Mouse (Mus musculus) kidney, adult 8-10 months (tissue): ENCODE data around the gene Krt7.

Experiments
- DNase-seq, 2 experiments: peaks; one replicate each; pipeline ENCODE4 v3.0.0; 2022

Krt7 gene

DNA sequence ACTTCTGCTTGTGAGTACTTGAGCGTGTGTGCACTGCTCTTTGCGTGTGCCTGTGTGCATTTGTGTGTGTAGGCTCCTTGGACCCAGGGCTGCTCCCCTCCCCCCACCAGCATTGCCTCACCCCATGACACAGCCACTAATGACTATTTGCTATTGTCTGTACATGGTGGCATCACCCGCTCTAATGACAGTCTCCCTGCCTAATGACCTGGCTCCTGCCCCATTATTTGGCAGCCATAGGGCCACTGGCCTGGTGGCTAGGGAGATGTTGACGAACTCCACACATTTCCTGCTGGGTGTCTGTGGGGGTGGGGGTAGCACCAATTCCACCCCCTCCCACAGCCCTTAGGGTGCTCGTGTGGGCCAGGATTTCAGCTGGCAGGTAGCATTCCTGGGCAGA lies 32.2 kb upstream of the Krt7 start:
- no peak for DNase-seq

DNA sequence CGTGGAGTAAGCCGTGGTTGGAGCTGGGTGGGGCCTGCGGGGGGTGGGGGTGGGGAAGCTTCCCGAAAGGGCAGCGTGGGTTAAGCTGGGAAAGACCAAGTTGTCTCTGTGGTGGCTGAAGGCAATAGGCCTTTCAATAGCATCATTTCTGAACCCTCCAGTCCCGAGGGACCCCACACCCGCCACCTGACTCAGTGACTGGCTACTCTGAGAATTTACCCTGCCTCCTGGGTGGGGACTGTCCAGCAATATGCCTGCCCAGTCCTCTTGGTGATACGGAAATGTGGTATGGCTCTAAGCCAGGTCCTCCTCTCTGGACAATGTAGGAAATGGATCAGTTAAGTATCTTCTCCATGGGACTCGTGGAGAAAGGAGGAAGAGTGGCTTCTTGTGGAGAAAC lies 29.1 kb upstream of the Krt7 start:
- DNase-seq: peak; percentile 44 to 50

DNA sequence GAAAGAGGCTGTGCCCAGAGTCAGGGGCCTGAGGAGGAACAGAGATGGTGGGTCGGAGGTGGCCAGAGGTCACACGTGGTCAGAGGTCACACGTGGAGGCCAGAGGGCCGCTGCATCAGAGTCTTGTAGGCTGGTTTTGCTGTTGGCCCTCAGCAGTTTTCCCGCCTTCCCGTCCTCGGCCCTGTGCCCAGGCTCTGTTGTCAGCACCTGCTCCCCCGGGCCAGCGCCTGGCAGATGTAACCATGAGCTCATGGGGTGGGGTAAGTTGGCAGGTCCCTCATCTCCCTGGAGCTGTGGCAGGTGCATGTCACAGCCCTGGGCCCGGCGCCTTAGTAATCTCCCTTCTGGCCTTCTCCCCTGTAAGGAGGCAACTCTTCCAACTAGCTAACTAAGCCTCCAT lies 28.0 kb upstream of the Krt7 start:
- DNase-seq: no peak

DNA sequence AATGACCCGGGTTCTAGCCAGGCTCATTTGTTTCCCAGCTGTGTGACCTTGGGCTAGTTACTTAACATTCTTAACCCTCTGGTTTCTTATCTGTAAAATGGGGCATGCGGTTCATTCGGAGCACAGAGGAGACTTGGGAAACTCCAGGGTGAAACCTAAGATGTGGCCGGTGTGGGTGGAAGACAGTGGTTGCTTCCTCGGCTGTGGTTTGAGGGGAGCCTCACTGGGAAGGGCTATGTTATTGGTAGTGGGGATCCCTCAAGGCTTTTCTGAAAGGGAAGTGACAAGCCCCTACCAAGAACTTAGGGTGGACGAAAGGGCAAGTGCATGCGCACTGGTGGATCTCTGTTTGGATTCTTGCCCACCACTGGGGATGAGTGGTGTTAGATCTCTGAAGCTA lies 26.2 kb upstream of the Krt7 start:
- DNase-seq: no peak

DNA sequence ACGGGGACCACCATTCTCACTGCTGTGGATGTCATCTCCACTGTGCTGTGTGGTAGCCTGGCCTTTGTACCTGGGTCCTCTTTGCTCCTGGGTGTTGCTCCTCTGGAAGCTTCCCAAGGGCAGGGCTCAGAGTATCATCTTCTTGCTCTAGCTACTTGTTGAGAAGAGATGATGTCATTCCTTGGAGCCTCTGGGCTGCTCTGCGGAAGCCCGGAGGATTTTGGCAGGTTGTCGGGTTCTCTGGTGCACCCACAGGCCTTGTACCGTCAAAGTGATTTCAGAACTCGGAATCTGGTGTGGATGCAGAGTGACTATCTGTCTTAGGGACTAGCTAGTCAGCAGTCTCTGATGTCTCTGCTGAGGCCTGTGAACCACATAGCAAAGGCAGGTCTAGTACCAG lies 25.8 kb upstream of the Krt7 start:
- no peak for DNase-seq

DNA sequence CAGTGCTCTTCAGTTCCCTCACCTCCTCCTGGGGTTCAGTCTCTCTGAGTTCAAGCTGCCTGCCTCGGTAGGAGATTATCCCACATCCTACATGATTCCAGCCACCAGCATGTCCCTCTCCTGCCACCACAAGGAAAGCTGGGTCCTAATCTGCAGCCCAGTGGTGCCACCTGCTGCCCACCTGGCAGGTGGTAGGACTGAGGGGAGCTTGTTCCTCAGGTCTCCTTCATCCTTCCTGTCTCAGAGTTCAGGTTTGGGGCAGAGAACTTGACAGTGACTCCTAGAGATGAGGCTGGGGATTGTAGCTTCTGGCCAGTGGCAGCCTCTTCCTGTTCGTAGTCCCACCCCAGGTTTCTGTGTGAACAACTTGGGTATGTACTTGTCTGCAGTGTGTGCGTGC lies 23.7 kb upstream of the Krt7 start:
- peak; percentile 45 to 53 for DNase-seq

DNA sequence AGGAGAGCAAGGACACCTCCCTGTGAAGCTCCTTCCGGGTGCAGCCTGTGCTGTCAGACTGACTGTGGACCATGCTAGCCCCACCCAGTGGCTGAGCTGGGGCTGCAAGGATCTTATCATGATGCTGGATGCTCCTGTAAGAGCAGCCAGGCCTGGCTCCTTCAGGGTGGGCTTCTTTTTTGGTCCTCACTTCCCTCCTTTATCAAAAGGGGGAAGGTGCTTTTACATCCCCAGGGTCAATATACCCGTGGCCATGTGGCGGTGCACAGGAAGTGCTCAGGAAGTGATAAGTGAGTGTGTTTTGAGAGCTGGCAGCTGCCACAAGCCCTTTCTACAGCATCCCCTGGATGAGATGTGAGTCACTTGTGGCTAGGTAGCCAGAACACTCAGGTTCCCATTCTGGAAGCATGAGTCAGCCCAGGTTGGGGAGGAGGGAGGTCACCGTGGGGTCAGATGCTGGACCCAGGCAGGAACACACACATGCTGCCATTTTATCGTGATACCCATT lies 22.8 kb upstream of the Krt7 start:
- no peak for DNase-seq

DNA sequence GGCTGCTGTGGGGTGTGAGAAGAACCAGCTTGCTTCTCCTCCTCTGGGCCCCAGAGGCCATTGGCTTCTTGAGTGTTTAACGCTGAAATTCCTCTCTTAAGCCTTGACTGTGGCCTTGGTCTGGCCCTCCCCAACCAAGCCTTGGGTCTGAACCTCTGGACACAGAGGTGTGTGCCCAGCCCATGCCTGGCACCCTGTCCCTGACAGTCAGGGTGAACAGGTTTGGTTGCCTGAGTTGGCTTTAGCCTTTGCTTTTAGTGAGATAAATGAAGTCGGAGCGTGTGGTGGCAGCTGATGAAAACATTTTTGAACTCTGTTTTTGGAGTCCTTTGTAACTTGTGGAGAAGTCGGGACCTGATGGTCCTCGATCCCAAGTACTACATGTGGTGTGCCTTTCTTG lies 20.6 kb upstream of the Krt7 start:
- no peak for DNase-seq

DNA sequence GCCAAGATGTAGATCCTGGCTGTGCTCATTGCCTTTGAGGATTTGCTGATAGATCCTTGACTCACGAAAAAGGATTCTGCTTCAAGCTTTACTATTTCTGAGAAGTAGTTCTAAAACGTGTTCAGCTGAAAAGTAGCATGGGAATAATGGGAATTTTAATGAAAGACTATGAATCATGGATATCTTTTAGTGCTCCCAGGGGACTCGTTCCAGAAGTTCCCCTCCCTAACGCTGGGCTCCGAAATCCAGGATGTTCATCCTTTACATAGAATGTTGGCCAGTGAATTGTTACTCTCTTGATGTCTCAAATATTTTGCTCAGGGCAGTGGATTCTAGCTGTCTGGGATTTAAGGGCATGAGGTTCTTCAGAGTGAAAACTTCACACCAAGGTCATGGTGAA lies 18.6 kb upstream of the Krt7 start:
- no peak for DNase-seq

DNA sequence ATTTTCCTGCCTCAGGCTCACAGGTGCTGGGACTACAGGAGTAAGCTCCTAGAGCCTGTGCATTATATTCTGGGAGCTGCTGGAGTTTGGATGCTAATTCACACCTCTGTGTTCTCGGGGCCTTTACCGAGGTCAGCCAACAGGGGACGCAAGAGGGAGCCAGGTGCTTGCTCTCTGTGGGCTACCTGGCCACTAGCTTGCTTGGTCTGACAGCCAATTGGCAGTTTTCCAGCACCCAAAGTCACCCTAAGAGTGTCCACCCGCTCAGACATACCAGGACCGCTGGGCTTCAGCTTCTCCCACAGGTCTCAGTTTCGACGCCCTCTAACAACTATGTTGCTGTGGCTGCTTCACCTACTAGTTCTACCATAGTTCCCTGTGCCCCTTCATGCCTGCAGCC lies 15.9 kb upstream of the Krt7 start:
- peak; percentile 41 to 50 for DNase-seq

DNA sequence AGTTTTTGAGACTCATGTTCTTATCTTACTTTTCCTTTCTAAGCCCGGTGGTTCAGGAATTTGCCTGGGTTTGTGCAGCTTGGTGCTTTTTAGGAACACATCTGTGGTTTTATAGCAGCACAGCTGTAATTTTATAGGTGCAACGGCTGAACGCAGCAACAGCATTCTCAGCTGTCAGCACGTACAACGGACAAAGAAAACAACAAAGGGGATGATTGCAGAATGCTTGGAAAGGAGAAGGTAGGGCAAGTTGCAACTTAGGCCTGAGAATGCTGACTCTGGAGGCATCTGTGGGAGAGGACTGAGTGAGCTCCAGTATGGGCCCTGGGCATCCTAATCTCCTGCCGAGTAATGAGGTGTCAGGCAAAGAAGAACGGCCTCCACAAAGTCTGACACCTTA lies 14.4 kb upstream of the Krt7 start:
- no peak for DNase-seq

DNA sequence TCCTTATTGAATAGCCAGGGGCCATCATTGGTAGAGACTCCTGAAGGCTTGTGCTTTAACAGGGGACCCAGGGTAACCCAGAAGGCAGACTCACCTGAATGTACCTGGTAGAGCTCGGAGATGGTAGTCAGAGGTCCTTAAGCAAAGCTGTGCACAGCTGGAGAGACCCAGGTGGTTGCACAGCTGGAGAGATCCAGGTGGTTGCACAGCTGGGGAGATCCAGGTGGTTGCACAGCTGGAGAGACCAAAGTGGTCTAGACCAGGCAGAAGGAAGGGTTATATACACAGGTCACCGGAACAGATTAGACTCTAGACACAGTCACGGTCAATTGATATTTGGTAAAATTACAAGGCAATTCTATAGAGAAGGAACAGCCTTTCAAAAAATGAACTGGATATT lies 13.9 kb upstream of the Krt7 start:
- DNase-seq: no peak

DNA sequence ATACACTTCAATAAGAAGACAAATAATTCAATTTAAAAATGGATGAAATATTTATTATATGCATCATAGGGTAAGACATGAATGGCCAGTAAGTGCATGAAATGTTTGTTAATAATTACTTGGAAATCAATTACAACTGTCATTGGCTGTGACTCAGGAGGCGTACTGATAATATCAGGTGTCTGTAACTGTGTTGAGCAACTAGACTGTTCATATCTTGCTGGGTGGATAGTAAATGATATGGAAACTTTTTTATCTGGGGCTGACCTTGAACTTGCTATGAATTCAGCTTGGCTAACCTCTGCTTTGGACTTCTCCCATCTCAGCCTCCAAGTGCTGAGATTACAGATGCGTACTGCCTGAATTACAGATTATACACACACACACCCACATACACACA lies 13.2 kb upstream of the Krt7 start:
- no peak for DNase-seq

DNA sequence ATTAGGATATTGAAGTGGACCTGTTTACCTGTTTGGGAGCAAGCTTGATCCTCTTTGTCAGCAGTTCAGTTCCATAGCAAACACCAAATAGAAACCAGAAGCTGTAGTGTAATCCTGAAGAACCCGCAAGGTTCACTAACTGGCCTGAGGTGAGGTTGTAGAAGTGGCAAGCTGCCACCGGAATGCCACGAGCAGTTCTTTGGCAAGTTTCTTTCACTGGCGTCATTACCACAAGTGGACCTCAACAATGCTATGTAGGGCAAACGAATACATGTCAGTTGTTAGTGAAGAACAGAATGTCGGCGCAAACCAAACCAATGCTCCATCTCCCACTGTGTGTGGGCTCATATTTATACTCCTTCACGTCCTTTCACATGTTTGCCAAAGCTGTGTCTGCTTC lies 12.6 kb upstream of the Krt7 start:
- peak in 1 of 2 experiments; percentile 34 for DNase-seq

DNA sequence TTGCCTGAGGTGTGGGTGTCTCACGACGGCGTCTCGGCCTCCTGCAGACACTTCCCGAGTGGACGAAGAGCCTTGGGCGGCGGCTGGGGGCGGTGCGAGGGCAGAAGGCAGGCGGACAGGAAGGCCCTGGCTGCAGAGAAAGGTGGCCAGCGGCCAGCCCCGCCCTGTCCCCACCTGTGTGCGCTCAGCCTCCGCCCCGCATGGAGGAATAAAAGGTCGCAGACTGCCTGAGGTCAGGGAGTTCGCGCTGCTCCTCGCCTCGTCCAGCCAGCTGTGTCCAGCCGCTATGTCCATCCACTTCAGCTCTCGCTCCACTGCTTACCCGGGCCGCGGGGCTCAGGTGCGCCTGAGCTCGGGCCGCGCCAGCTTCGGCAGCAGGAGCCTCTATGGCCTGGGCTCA lies 1.3 kb downstream of the Krt7 start:
- DNase-seq: peak; percentile 67 to 81

DNA sequence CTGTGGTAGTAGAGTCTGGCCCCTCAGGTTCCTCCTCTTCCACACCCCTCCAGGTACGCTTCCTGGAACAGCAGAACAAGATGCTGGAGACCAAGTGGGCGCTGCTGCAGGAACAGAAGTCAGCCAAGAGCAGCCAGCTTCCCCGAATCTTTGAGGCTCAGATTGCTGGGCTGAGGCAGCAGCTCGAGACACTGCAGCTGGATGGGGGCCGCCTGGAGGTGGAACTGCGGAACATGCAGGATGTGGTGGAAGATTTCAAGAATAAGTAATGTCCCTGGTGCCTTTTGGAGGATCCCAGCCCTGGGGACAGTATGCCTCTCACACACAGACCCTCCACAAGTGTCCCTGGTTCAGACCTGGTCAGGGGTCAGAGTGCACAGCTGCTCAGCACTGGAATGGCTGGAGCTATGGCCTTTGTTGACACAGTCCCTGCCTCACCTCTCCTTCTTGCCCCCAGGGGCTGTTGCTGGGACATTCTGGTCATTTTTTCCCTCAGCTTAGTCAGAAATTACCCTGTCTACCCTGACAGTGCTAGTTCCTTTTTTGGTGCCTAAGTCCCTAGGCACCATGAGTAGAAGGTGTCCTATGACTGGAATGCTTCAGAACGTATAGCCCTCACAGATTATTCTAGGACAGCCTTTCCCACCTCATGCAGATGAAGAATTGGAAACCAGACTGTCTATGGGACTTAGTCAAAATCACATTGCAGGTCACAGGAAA lies 3.2 kb downstream of the Krt7 start:
- peak in 1 of 2 experiments; percentile 24 for DNase-seq

DNA sequence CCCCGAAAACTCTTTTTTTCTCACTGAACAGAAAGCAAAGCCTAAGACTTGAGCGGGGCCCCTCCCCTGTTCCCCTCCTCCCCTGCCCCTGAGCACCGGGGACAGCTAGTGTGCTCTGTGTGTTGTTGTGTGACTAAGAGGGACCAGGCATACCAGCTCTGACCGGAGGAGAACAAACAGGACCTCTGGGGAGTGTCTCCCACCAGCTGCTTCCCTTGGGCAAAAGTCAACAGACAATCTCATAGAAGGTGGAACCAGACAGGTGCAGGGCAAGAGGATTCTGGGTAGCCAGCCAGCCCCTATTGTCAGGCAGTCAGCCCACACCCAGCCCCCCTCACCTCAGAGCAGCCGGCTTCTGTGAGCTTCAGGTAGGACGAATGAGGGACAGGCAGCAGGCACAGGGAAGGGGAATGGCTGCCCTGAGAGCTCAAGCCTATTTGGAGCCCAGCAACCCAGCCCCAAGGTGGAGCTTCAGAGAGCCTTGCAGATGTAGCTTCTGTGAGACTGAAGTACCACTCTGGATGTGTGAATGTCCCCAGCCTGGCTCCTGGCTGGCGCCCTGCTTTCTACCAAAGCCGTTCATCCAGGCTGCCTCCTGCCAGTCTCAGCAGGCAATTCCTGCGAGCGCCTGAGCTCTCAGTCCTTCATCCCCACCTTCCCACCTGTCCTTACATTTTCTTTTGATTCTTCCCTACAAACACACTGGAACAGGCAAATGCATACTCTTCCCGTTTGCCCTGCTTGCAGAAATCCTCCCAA lies 4.1 kb downstream of the Krt7 start:
- DNase-seq: no peak

DNA sequence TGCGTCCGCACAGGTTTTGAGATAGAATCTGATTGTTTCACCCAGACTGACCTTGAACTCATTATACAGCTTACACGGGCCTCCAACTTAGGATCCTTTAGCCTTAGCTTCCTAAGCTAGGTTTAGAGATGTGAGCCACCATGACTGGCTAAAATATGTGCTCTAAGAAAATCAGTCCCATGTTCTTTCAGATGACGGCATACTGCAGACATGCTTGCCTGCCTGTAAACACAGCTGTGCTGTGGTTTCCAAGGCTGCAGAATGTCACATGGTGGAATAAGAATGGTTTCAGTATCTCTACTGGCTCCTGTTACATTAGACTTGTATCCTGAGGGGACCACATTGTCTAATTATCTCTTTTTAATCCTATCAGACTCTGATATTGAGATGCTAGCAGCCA lies 8.1 kb downstream of the Krt7 start:
- DNase-seq: no peak

DNA sequence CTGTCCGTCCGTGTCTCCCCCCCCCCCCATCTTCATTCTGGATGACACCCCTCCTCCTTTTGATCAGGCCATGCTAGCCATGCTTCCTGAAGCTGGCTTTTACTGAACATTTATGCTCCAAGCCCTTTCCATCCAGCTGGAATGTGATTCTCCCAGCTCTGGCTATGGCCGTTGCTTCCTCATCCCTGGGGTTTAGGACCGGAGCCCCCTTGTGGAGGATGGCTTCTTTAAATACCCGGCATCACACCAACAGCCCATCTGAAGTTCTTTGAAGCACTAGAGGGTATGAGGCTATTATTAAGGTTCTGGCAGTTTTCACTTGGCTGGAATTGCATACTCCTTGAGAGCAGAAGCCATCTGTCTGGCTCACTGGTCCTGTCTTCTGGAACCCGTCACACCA lies 10.1 kb downstream of the Krt7 start:
- no peak for DNase-seq

DNA sequence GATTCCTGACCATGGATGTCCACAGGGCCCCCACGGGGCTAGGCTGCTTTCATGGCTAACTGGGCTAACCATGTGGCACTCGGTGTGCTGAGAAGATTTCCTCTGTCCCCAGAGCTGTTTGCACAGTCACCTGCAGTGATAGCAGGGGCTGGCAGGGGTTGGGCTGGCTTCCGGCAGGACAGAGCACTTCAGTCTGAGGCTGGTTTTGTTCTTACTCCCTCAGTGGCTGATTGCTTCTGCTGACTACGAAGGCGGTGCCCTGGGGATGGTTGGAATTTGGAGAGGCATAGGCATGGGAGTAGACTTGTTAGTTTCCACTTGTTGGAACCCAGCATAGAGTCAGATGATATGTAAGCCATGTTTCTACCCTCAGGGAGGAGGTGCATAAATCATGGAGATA lies 14.1 kb downstream of the Krt7 start:
- DNase-seq: no peak

DNA sequence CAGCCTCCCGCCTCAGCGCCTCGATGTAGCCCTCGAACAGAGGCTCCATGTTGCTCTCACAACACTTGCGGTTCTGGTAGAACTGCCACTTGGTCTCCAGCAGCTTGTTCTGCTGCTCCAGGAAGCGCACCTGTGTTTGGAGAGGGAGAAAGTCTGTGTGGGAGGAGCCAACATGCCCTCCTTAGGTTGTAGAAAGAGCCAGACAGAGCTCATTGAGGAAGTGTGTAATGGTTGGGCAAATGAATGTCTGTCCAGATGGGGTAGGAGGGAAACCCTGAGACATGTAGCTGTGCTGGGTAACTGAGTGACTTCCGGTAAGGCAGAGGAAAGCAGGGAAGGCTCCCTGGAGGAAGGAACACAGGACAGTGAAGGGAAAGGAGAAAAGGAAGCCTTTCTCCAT lies 25.8 kb downstream of the Krt7 start:
- DNase-seq: no peak

DNA sequence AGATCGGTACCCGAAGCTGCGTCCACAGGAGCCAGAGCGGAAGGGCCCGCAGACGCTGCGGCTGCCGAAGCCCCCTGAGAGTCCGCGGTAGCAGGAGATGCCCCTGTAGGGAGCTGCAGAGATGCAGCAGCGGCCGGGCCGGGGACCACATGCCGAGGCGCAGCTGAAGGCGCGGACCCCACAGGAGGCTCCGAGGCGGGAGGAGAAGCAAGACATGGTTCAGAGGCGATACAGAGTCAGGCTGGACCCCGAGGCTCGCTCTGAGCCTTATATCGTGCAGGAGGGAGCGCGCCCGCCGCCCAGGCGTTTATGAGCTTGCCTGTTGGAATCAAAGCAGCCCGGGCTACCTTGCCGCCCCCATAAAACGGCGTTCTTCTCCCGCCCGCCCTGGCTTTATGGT lies 27.7 kb downstream of the Krt7 start, which contains the start of gene Krt87:
Krt87 (minus strand) TSS at position 250 of the 400 bp plus-strand sequence.
- DNase-seq: no peak

DNA sequence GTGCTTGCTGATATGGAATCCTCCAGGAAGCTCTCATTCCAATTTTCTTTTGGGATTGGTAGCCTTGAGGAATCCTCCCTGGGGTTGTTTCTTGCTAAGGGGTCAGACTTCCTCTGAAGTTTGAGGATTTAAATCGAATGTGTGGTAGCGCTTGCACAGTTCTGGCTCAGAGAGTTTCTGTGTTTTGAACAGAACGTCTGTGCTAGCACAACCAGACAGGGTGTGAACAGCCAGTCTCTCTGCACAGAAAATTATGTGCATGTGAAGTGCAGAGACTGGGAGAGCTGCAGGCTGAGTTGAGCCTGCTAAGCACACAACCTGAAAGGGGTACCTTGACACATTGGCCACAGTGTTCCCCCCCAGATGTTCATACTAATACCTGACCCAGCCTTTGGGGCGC lies 30.0 kb downstream of the Krt7 start:
- no peak for DNase-seq

DNA sequence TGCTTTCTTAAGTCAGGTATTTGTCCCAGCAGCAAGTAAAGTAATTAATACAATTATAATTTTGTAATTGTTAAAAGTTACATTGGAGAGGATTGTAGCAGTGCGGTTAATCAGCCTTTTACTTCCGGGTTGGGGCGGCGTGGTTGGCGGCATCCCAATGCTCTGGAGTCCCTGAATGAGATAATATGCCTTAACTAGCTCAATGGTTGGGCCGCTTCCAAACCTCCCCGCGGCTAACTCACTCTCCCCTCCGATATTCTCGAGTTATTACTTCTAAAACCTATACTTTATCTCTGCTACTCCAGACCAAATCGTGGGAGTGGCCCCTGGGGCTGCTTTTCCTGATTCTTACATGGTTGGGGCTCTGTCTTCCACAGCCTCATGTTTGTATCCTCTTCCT lies 35.7 kb downstream of the Krt7 start:
- DNase-seq: no peak

DNA sequence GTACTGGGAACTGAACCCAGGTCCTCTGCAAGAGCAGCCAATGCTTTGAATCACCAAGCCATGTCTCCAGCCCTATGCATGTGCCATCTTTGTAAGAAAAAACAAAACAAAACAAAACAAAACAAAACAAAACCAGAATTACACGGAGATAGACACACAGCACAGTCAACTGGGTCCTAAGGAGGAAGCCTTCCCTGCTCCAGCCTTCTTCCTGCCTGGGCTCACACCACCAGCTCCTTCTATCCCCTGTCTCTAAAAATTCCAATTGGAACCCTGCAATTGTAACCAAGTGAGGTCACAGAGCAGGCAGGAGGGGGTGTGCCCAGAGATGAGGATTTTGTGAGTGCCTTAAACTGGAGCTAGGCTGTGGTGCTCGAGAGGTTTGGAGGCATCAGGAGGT lies 36.6 kb downstream of the Krt7 start, which contains the start of gene Krt88:
Krt88 (plus strand) TSS at position 301 of the 400 bp plus-strand sequence.
- DNase-seq: no peak
